Mouse (Mus musculus) embryonic facial prominence, embryonic 13.5 days (tissue): Measurements from ENCODE around the gene Zscan10. TPM values are rescaled to one million over a fixed set of nuclear protein-coding genes. Genes with fewer than 3 reads are reported as not detected.

ENCODE experiments used
- ATAC-seq: fragments of 200-750 bp; cut with Nextera tagmentation; 2 replicates; pipeline ENCODE4 v1.8.0; 2017; ENCODE audit warnings: low read depth; ENCODE audit not compliant: insufficient number of reproducible peaks, insufficient read depth, low FRiP score, low TSS enrichment
- H3K27ac ChIP-seq: fragments of 300-500 bp; sonication (generic); 2 replicates; pipeline ENCODE4 v1.5.1; 2015; ENCODE audit warnings: moderate library complexity, mild to moderate bottlenecking, inconsistent platforms
- H3K27me3 ChIP-seq: fragments of 300-500 bp; sonication (generic); 2 replicates; pipeline ENCODE4 v1.6.1; 2015; ENCODE audit warnings: mild to moderate bottlenecking, inconsistent platforms
- H3K36me3 ChIP-seq: fragments of 300-500 bp; sonication (generic); 2 replicates; pipeline ENCODE4 v1.6.1; 2015; ENCODE audit warnings: mild to moderate bottlenecking, inconsistent platforms
- H3K4me1 ChIP-seq: fragments of 300-500 bp; sonication (generic); 2 replicates; pipeline ENCODE4 v1.6.1; 2015; ENCODE audit warnings: inconsistent platforms
- H3K4me2 ChIP-seq: fragments of 300-500 bp; sonication (generic); 2 replicates; pipeline ENCODE4 v1.6.1; 2015; ENCODE audit warnings: moderate library complexity, mild to moderate bottlenecking, inconsistent platforms
- H3K4me3 ChIP-seq: fragments of 300-500 bp; sonication (generic); 2 replicates; pipeline ENCODE4 v1.5.1; 2015; ENCODE audit warnings: mild to moderate bottlenecking, inconsistent platforms
- H3K9ac ChIP-seq: fragments of 300-500 bp; sonication (generic); 2 replicates; pipeline ENCODE4 v1.6.1; 2015; ENCODE audit warnings: mild to moderate bottlenecking, inconsistent platforms
- H3K9me3 ChIP-seq: fragments of 300-500 bp; sonication (generic); 2 replicates; pipeline ENCODE4 v1.6.1; 2016; ENCODE audit warnings: inconsistent platforms
- WGBS: fragments of 180-500 bp; shearing (Covaris S2); methylation state at CpG from one replicate; pipeline ENCODE4 v1.1.7; 2015; ENCODE audit warnings: mixed read lengths; 5-methylcytosine and 5-hydroxymethylcytosine counted together
- polyA plus RNA-seq: library from polyadenylated mRNA; unstranded; fragments of >200 nt; fragmentation: Nextera tagmentation; extraction: Ambion mirVana; gene quantifications from 2 replicates; pipeline ENCODE4 v1.2.1, GENCODE M21; 2015

Zscan10 gene
- polyA plus RNA-seq, 1 experiment from 2014 or later: 0.27 TPM

- Histone ChIP-seq H3K9ac (peak overlapping the region; percentile 97), H3K4me1 (peaks cover 14% of the 10 kb centered on the region), H3K9me3 (no peaks in the 10 kb centered on the region), H3K27ac (peak overlapping the region; percentile 95), H3K27me3 (no peaks in the 10 kb centered on the region), H3K4me2 (peak overlapping the region; percentile 80), H3K36me3 (peaks cover 21% of the 10 kb centered on the region), H3K4me3 (peak overlapping the region; percentile 79)
- peak; percentile 57 for ATAC-seq
- WGBS: under 1% methylated on average over 8 of the region's 8 CpGs
Observed at GRCm38 (mm10) chr17:23564368-23564715, 36.3 kb upstream of the Zscan10 start.

DNA sequence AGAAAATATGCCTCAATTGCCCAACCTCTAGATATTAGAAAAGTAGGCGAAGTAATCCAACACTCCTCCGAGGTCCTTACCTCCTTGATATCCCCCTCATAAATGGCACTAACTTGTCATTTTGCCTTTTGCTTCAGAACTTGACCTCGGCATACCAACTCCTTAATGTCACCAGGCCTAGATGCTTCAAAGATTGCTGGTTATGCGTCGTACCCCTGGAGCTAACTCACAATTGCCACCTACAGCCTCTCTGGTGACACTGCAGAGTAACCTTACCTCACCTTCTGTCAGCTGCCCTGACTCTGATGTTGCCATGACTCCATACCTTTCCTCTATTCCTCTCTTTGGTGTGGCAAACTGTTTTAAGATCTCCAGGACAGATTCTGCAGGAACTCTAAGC lies 33.9 kb upstream of the Zscan10 start:
- Histone ChIP-seq H3K27me3 (no peaks in the 10 kb centered on the region), H3K36me3 (no peaks in the 10 kb centered on the region), H3K27ac (no peak overlapping the region), H3K9me3 (no peaks in the 10 kb centered on the region), H3K4me2 (no peak overlapping the region), H3K4me1 (peaks cover 14% of the 10 kb centered on the region), H3K9ac (no peak overlapping the region), H3K4me3 (no peak overlapping the region)
- 58% methylated on average over 5 of the region's 5 CpGs for WGBS
- no peak for ATAC-seq

- no peak for ATAC-seq
- Histone ChIP-seq H3K9ac (no peak overlapping the region), H3K4me2 (no peak overlapping the region), H3K27ac (no peak overlapping the region), H3K4me3 (no peak overlapping the region), H3K36me3 (peaks cover 9% of the 10 kb centered on the region), H3K9me3 (no peaks in the 10 kb centered on the region), H3K27me3 (no peaks in the 10 kb centered on the region), H3K4me1 (peaks cover 8% of the 10 kb centered on the region)
- 31% methylated on average over 5 of the region's 5 CpGs for WGBS
Observed at GRCm38 (mm10) chr17:23568370-23568769, 32.3 kb upstream of the Zscan10 start.

DNA sequence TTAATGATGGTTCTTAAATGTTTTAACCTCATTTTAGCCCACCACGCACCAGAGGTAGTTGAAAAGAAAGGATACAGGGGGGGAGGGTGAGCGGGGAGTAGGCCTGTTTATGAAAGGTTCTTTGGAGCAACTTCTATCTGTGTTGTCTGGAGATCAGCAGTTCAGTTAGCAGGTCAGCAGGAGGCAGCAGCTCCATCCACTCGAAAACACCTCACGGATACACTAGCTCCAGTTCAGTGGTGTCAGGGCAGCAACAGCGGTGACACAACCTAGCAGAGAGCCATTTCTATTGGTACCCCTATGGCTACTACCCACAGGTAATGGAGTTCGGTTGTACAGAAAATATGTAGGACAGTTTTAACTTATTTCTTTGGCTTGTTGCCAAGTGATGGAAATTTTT lies 30.6 kb upstream of the Zscan10 start:
- peaks cover 25% of the 10 kb centered on the region for H3K36me3 ChIP-seq
- H3K9ac ChIP-seq: no peak overlapping the region; the same call in 1 of the 2 replicates
- 45% methylated on average over 6 of the region's 6 CpGs for WGBS
- no peak for ATAC-seq
- no peak overlapping the region for H3K27ac ChIP-seq
- H3K4me1 ChIP-seq: peaks cover 3% of the 10 kb centered on the region
- no peaks in the 10 kb centered on the region for H3K9me3 ChIP-seq
- H3K4me2 ChIP-seq: no peak overlapping the region
- H3K27me3 ChIP-seq: no peaks in the 10 kb centered on the region
- H3K4me3 ChIP-seq: no peak overlapping the region

GRCm38 (mm10) chr17:23571084-23571483 lies 29.6 kb upstream of the Zscan10 start:
- peaks cover 36% of the 10 kb centered on the region for H3K36me3 ChIP-seq
- H3K4me3 ChIP-seq: no peak overlapping the region
- 22% methylated on average over 5 of the region's 5 CpGs for WGBS
- no peak for ATAC-seq
- peaks cover 5% of the 10 kb centered on the region for H3K9me3 ChIP-seq
- H3K27me3 ChIP-seq: no peaks in the 10 kb centered on the region
- H3K27ac ChIP-seq: no peak overlapping the region
- H3K4me1 ChIP-seq: no peaks in the 10 kb centered on the region
- no peak overlapping the region for H3K4me2 ChIP-seq
- no peak overlapping the region for H3K9ac ChIP-seq

- no peaks in the 10 kb centered on the region for H3K4me1 ChIP-seq
- ATAC-seq: no peak
- H3K27ac ChIP-seq: no peak overlapping the region
- peaks cover 13% of the 10 kb centered on the region for H3K9me3 ChIP-seq
- H3K4me2 ChIP-seq: no peak overlapping the region
- no peaks in the 10 kb centered on the region for H3K27me3 ChIP-seq
- 79% methylated on average over 6 of the region's 6 CpGs for WGBS
- no peak overlapping the region for H3K4me3 ChIP-seq
- no peak overlapping the region for H3K9ac ChIP-seq
- H3K36me3 ChIP-seq: peaks cover 46% of the 10 kb centered on the region
Observed at GRCm38 (mm10) chr17:23572059-23572458, 28.6 kb upstream of the Zscan10 start.

DNA sequence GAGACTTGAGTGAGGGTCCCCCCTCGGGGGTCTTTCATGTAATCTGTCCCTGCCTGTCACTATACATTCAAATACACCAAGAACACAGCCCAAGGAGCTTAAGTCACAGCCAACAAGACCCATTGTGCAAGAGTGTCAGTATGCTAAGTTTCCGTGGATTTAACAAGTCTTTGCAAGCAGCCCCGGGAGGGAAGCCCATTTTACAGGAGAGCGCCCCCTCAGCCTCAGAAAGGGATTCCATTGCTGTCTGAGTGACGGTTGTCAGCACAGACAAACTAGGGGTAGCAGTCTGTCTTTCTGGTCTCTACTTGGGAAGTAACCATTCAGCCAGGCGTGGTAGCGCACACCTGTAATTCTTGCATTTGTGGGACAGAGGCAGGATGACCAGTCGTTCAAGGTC lies 26.5 kb upstream of the Zscan10 start:
- Histone ChIP-seq H3K9me3 (peaks cover 13% of the 10 kb centered on the region), H3K9ac (no peak overlapping the region), H3K27ac (no peak overlapping the region), H3K4me2 (no peak overlapping the region), H3K4me1 (no peaks in the 10 kb centered on the region), H3K36me3 (peaks cover 64% of the 10 kb centered on the region), H3K4me3 (no peak overlapping the region), H3K27me3 (no peaks in the 10 kb centered on the region)
- WGBS: 92% methylated on average over 8 of the region's 8 CpGs
- no peak for ATAC-seq

DNA sequence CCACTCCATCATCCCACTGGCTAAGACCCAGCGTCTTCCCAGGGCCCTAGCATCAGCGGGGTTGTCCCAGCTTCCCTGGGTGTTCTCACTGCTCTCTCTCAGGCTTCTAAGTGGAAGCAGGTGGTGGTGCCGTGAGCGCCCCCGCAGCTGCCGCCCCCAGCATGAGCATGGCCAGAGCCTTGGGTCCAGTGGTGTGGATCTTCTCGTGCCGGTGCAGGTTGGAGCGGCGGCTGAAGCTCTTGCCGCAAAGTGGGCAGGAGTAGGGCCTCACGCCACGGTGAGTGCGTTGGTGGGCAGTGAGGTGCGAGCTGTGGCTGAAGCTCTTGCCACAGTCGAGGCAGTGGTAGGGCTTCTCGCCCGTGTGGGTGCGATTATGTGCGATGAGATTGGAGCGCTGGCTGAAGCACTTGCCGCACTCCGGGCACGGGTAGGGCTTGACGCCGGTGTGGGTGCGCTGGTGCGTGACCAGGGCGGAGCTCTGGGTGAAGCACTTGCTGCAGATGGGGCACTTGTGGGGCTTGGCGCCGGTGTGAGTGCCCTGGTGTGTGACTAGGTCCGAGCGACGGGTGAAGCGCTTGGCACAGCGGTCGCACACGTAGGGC lies 24.6 kb upstream of the Zscan10 start:
- WGBS: 94% methylated on average over 38 of the region's 38 CpGs
- no peak for ATAC-seq
- no peaks in the 10 kb centered on the region for H3K27me3 ChIP-seq

GRCm38 (mm10) chr17:23584786-23585185 lies 15.9 kb upstream of the Zscan10 start:
- peak overlapping the region; percentile 91 for H3K4me2 ChIP-seq
- peak overlapping the region; percentile 78 for H3K4me3 ChIP-seq
- H3K9me3 ChIP-seq: no peaks in the 10 kb centered on the region
- peak overlapping the region; percentile 91; the same call in 1 of the 2 replicates for H3K9ac ChIP-seq
- peaks cover 22% of the 10 kb centered on the region for H3K4me1 ChIP-seq
- no peaks in the 10 kb centered on the region for H3K27me3 ChIP-seq
- 87% methylated on average over 8 of the region's 8 CpGs for WGBS
- no peak overlapping the region for H3K27ac ChIP-seq
- no peak for ATAC-seq
- peaks cover 32% of the 10 kb centered on the region for H3K36me3 ChIP-seq

More for the DNA sequence above, 24.6 kb upstream of the Zscan10 start:
- Histone ChIP-seq H3K9ac (no peak overlapping the region), H3K36me3 (peaks cover 83% of the 10 kb centered on the region), H3K9me3 (peaks cover 13% of the 10 kb centered on the region), H3K4me2 (no peak overlapping the region), H3K27ac (no peak overlapping the region), H3K4me1 (no peaks in the 10 kb centered on the region), H3K4me3 (no peak overlapping the region)

GRCm38 (mm10) chr17:23585721-23586491 lies 14.8 kb upstream of the Zscan10 start:
- no peaks in the 10 kb centered on the region for H3K27me3 ChIP-seq
- H3K4me2 ChIP-seq: peak overlapping the region; percentile 91
- peaks cover 21% of the 10 kb centered on the region for H3K36me3 ChIP-seq
- ATAC-seq: peak; percentile 59; the same call in 1 of the 2 replicates
- no peaks in the 10 kb centered on the region for H3K9me3 ChIP-seq
- under 1% methylated on average over 22 of the region's 22 CpGs for WGBS
- H3K27ac ChIP-seq: no peak overlapping the region; the same call in 1 of the 2 replicates
- peak overlapping the region; percentile 91 for H3K9ac ChIP-seq
- H3K4me1 ChIP-seq: peaks cover 22% of the 10 kb centered on the region
- H3K4me3 ChIP-seq: peak overlapping the region; percentile 78

DNA sequence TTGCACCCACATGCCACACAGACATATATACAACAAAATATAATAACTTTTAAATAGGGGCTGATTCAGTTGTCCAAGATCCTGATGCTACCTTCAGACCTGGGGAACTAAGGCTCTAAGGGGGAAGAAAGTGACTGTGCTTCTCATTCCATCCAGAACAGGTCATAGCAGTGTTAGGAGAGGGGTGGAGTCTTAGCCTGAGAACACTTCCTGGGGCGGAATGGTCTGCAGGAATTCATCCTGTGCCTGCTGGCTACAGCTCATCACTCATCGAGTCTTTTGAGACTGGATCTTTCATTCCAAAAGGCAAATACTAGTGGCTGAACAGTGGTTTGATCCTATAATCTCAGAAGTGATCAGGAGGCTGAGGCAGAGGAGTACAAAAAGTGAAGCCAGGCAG lies 13.4 kb upstream of the Zscan10 start:
- Histone ChIP-seq H3K4me2 (no peak overlapping the region), H3K4me3 (no peak overlapping the region), H3K9me3 (no peaks in the 10 kb centered on the region), H3K4me1 (peaks cover 25% of the 10 kb centered on the region), H3K9ac (no peak overlapping the region), H3K27me3 (no peaks in the 10 kb centered on the region), H3K36me3 (peaks cover 15% of the 10 kb centered on the region), H3K27ac (no peak overlapping the region)
- no peak for ATAC-seq
- 53% methylated on average over 2 of the region's 2 CpGs for WGBS
